Mouse (Mus musculus) forebrain, embryonic 11.5 days (tissue): ENCODE data around the gene Galm. TPM values are rescaled to one million over a fixed set of nuclear protein-coding genes. Genes with fewer than 3 reads are reported as not detected.
A peak's percentile ranks its signal among the peaks of the same experiment; 100 is the strongest.
"Not testable (repeated sequence)": the region's sequence is repeated elsewhere in the genome, so short reads cannot be mapped to it uniquely, and the experiment has no call there.

Experiments used
- ATAC-seq: fragments of 200-750 bp; cut with Nextera tagmentation; replicated peaks from 2 replicates; pipeline ENCODE4 v1.8.0; 2017; ENCODE audit warnings: moderate TSS enrichment; ENCODE audit not compliant: low FRiP score
- DNase-seq: peaks from one replicate; pipeline ENCODE4 v3.0.0-alpha.2; 2017; ENCODE audit warnings: low spot score
- H3K27ac ChIP-seq: fragments of 300-500 bp; sonication (generic); 2 replicates; pipeline ENCODE4 v1.5.1; 2014; ENCODE audit warnings: low read depth, low read length
- H3K27me3 ChIP-seq: fragments of 300-500 bp; sonication (generic); 2 replicates; pipeline ENCODE4 v1.6.1; 2014; ENCODE audit warnings: mild to moderate bottlenecking, low read length, mixed read lengths; ENCODE audit not compliant: control insufficient read depth, insufficient read depth
- H3K36me3 ChIP-seq: fragments of 300-500 bp; sonication (generic); 2 replicates; pipeline ENCODE4 v1.6.1; 2014; ENCODE audit warnings: mild to moderate bottlenecking, low read length, moderate library complexity, mixed read lengths; ENCODE audit not compliant: control insufficient read depth, insufficient read depth
- H3K4me1 ChIP-seq: fragments of 300-500 bp; sonication (generic); replicated peaks from 2 replicates; pipeline ENCODE4 v1.6.1; 2014; ENCODE audit warnings: low read length, mixed read lengths; ENCODE audit not compliant: control insufficient read depth, insufficient read depth
- H3K4me2 ChIP-seq: fragments of 300-500 bp; sonication (generic); 2 replicates; pipeline ENCODE4 v1.6.1; 2014; ENCODE audit warnings: low read depth, mild to moderate bottlenecking, low read length, moderate library complexity, mixed read lengths; ENCODE audit not compliant: severe bottlenecking
- H3K4me3 ChIP-seq: fragments of 300-500 bp; sonication (generic); 2 replicates; pipeline ENCODE4 v1.5.1; 2014; ENCODE audit warnings: low read depth, low read length
- H3K9ac ChIP-seq: fragments of 300-500 bp; sonication (generic); 2 replicates; pipeline ENCODE4 v1.6.1; 2014; ENCODE audit warnings: low read length
- H3K9me3 ChIP-seq: fragments of 300-500 bp; sonication (generic); 2 replicates; pipeline ENCODE4 v1.6.1; 2016; ENCODE audit warnings: low read length, mixed read lengths; ENCODE audit not compliant: control insufficient read depth
- WGBS: fragments of 180-500 bp; shearing (Covaris S2); extraction: QIAGEN DNeasy Blood & Tissue Kit; methylation state at CpG from one replicate; pipeline ENCODE4 v1.1.7; 2014; 5-methylcytosine and 5-hydroxymethylcytosine counted together
- polyA plus RNA-seq: library from polyadenylated mRNA; unstranded; fragments of >200 nt; fragmentation: Nextera tagmentation; extraction: Ambion mirVana; gene quantifications from 2 replicates; pipeline ENCODE4 v1.2.1, GENCODE M21; 2014

Galm gene
- polyA plus RNA-seq, 1 experiment from 2014 or later = 11.2 TPM

- no peak overlapping the region for H3K9ac ChIP-seq
- H3K36me3 ChIP-seq = no peaks in the 10 kb centered on the region
- no peak overlapping the region for H3K27ac ChIP-seq
- H3K4me2 ChIP-seq = no peak overlapping the region
- H3K9me3 ChIP-seq = no peaks in the 10 kb centered on the region
- H3K4me3 ChIP-seq = no peak overlapping the region
- WGBS = 66% methylated on average over 3 of the region's 3 CpGs
- DNase-seq (no peak), ATAC-seq (no peak)
- H3K27me3 ChIP-seq = no peaks in the 10 kb centered on the region
- H3K4me1 ChIP-seq = no peaks in the 10 kb centered on the region
These were observed 94.8 kb downstream of the Galm start for GRCm38 (mm10) chr17:80221890-80222628.

DNA sequence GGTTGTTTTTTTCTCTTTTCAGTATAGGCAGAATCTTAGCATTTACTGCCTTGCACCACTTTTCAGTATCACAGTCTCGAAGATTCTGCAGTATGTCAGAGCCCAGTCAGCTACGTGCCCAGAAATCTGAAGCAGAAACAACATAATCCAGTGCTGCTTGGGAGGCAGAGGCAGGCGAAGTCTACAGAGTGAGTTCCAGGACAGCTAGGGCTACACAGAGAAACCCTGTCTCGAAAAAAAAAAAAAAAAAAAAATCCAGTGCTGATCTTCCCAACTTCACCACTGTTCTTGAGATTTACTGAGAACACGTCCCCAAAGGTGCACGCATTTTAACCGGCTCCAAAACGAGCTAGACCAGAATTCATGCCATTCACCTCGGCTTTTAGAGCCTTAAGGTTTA is 96.6 kb downstream of the Galm start:
- 13% methylated on average over 9 of the region's 9 CpGs for WGBS
- Histone ChIP-seq H3K9me3 (no peaks in the 10 kb centered on the region), H3K4me3 (peak overlapping the region; percentile 48), H3K9ac (peak overlapping the region; percentile 72), H3K4me2 (peak overlapping the region; percentile 51), H3K27ac (no peak overlapping the region), H3K4me1 (no peaks in the 10 kb centered on the region), H3K36me3 (no peaks in the 10 kb centered on the region), H3K27me3 (no peaks in the 10 kb centered on the region)
- ATAC-seq (peak; percentile 38; the same call in 1 of the 2 replicates), DNase-seq (no peak)

- ATAC-seq (peak; percentile 97), DNase-seq (peak; percentile 90)
- Histone ChIP-seq H3K4me3 (peak within 1 kb of the TSS; percentile 48), H3K4me1 (no peaks in the 10 kb centered on the region), H3K4me2 (peak within 1 kb of the TSS; percentile 51), H3K9ac (peak within 1 kb of the TSS; percentile 72), H3K27me3 (no peaks in the 10 kb centered on the region), H3K36me3 (no peaks in the 10 kb centered on the region), H3K27ac (peak within 1 kb of the TSS; percentile 74), H3K9me3 (no peaks in the 10 kb centered on the region)
- under 1% methylated on average over 33 of the region's 33 CpGs for WGBS
These were observed 97.2 kb downstream of the Galm start, which contains the start of gene Gemin6 for GRCm38 (mm10) chr17:80224326-80225116. TSS of gene Gemin6 (plus strand) at chr17:80224441.

GRCm38 (mm10) chr17:80225142-80225541 is 97.9 kb downstream of the Galm start:
- not testable (repeated sequence) for DNase-seq, H3K9me3 ChIP-seq, ATAC-seq, H3K4me1 ChIP-seq, H3K27ac ChIP-seq, H3K36me3 ChIP-seq, H3K27me3 ChIP-seq
- peak overlapping the region; percentile 72 for H3K9ac ChIP-seq
- peak overlapping the region; percentile 51 for H3K4me2 ChIP-seq
- WGBS = 51% methylated on average over 4 of the region's 5 CpGs
- peak overlapping the region; percentile 48 for H3K4me3 ChIP-seq

- H3K36me3 ChIP-seq = no peaks in the 10 kb centered on the region
- ATAC-seq = no peak
- no peak overlapping the region for H3K9ac ChIP-seq
- H3K4me1 ChIP-seq = no peaks in the 10 kb centered on the region
- H3K27ac ChIP-seq = no peak overlapping the region
- DNase-seq = no peak
- no peaks in the 10 kb centered on the region for H3K9me3 ChIP-seq
- 90% methylated on average over 2 of the region's 2 CpGs for WGBS
- H3K27me3 ChIP-seq = no peaks in the 10 kb centered on the region
- no peak overlapping the region for H3K4me3 ChIP-seq
- no peak overlapping the region for H3K4me2 ChIP-seq
These were observed 102.1 kb downstream of the Galm start for GRCm38 (mm10) chr17:80229396-80229795.

GRCm38 (mm10) chr17:80233844-80234243 is 106.6 kb downstream of the Galm start:
- no peaks in the 10 kb centered on the region for H3K27me3 ChIP-seq
- no peak overlapping the region for H3K27ac ChIP-seq
- H3K4me2 ChIP-seq = no peak overlapping the region
- no peak for ATAC-seq
- no peak for DNase-seq
- H3K9ac ChIP-seq = no peak overlapping the region
- H3K4me1 ChIP-seq = no peaks in the 10 kb centered on the region
- whole genome bisulfite sequencing = 95% methylated on average over 5 of the region's 5 CpGs
- H3K4me3 ChIP-seq = no peak overlapping the region
- no peaks in the 10 kb centered on the region for H3K36me3 ChIP-seq
- H3K9me3 ChIP-seq = no peaks in the 10 kb centered on the region

DNA sequence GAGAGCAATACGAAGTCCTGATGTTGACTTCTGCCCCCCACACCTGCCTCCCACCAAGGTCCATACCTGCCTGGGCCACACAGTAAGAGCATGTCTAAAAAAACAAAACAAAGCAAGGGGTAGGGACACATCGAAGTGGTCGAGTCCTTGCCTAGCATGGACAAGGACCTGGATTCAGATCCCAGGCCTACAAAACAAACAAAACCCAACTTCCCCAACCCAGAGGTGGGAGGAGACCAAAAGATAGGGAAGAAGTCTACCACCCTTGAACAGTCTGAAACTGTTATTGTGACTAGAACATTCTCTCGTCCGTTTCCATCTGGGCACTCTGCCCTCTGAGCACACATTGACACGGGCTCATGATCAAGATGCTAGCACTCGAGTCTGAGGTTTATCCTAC is 107.1 kb downstream of the Galm start:
- Histone ChIP-seq H3K27me3 (no peaks in the 10 kb centered on the region), H3K9ac (no peak overlapping the region), H3K27ac (no peak overlapping the region), H3K9me3 (no peaks in the 10 kb centered on the region), H3K4me2 (no peak overlapping the region), H3K36me3 (no peaks in the 10 kb centered on the region), H3K4me3 (no peak overlapping the region), H3K4me1 (no peaks in the 10 kb centered on the region)
- DNase-seq = no peak
- ATAC-seq = no peak
- 93% methylated on average over 7 of the region's 7 CpGs for WGBS
